Mouse (Mus musculus) MEL (cell line): ENCODE measurements around the gene St6gal1. TPM values are rescaled to one million over a fixed set of nuclear protein-coding genes. Genes with fewer than 3 reads are reported as not detected.

Experiments used
- DNase-seq: peaks from one replicate; pipeline ENCODE4 v3.0.0; 2011; ENCODE audit warnings: low read depth, low spot score
- H3K27ac ChIP-seq: 2 replicates; pipeline ENCODE4 v1.5.1; 2012; ENCODE audit warnings: low read depth, mild to moderate bottlenecking, control low read depth, low read length, moderate library complexity; ENCODE audit not compliant: control insufficient read depth
- H3K27me3 ChIP-seq, 2 experiments: fragments of 150-350 bp in 1 of 2; sonication (generic) in 1 of 2; 2 replicates each; pipeline ENCODE4 v1.6.1; 2012; ENCODE audit warnings: low read length in 2 of 2, mild to moderate bottlenecking in 2 of 2, improper control_type of control experiment in 1 of 2, moderate library complexity in 1 of 2; ENCODE audit not compliant: insufficient read depth in 2 of 2, control insufficient read depth in 1 of 2
- H3K36me3 ChIP-seq, 2 experiments: 2 replicates each; pipeline ENCODE4 v1.6.1; 2012 to 2014; ENCODE audit warnings: low read length in 2 of 2, improper control_type of control experiment in 1 of 2, inconsistent platforms in 1 of 2, mild to moderate bottlenecking in 1 of 2; ENCODE audit not compliant: insufficient read depth in 2 of 2, control insufficient read depth in 1 of 2
- H3K4me1 ChIP-seq, 2 experiments: fragments of 150-350 bp in 1 of 2; sonication (generic) in 1 of 2; 2 replicates each; pipeline ENCODE4 v1.6.1; 2012; ENCODE audit warnings: low read length in 2 of 2, improper control_type of control experiment in 1 of 2, mild to moderate bottlenecking in 1 of 2; ENCODE audit not compliant: insufficient read depth in 2 of 2, control insufficient read depth in 1 of 2
- H3K4me3 ChIP-seq, 2 experiments: fragments of 150-350 bp in 1 of 2; sonication (generic) in 1 of 2; 2 replicates each; pipeline ENCODE4 v1.5.1; 2012; ENCODE audit warnings: low read depth in 2 of 2, low read length in 2 of 2, mild to moderate bottlenecking in 2 of 2, moderate library complexity in 2 of 2, control low read depth in 1 of 2, improper control_type of control experiment in 1 of 2; ENCODE audit not compliant: control insufficient read depth in 1 of 2, insufficient read depth in 1 of 2
- H3K79me2 ChIP-seq: 2 replicates; pipeline ENCODE4 v1.6.1; 2012; ENCODE audit warnings: mild to moderate bottlenecking, low read length, moderate library complexity; ENCODE audit not compliant: control insufficient read depth, poor library complexity, insufficient read depth
- H3K9ac ChIP-seq: 2 replicates; pipeline ENCODE4 v1.6.1; 2012; ENCODE audit warnings: low read depth, mild to moderate bottlenecking, control low read depth, low read length, moderate library complexity; ENCODE audit not compliant: control insufficient read depth, poor library complexity, severe bottlenecking
- H3K9me3 ChIP-seq: fragments of 150-350 bp; sonication (generic); replicated peaks from 2 replicates; pipeline ENCODE4 v1.6.1; 2012; ENCODE audit warnings: mild to moderate bottlenecking, low read length, improper control_type of control experiment, moderate library complexity; ENCODE audit not compliant: insufficient read depth
- CHD2 ChIP-seq: IDR thresholded peaks from 2 replicates; pipeline ENCODE4 v1.6.1; 2011; ENCODE audit warnings: low read length, improper control_type of control experiment
- CTCF ChIP-seq, 3 experiments: IDR thresholded peaks in 2 of 3; conservative IDR thresholded peaks in 1 of 3; 2 replicates each; pipeline ENCODE4 v1.5.1; 2011 to 2012; ENCODE audit warnings: low read length in 3 of 3, low read depth in 2 of 3, mild to moderate bottlenecking in 2 of 3, improper control_type of control experiment in 1 of 3, inconsistent platforms in 1 of 3, mixed read lengths in 1 of 3, moderate library complexity in 1 of 3; ENCODE audit not compliant: control insufficient read depth in 1 of 3, insufficient read depth in 1 of 3, poor library complexity in 1 of 3, severe bottlenecking in 1 of 3
- E2F4 ChIP-seq: IDR thresholded peaks from 2 replicates; pipeline ENCODE4 v1.6.1; 2011; ENCODE audit warnings: low read depth, low read length, improper control_type of control experiment, borderline replicate concordance
- ELF1 ChIP-seq: IDR thresholded peaks from 2 replicates; pipeline ENCODE4 v1.6.1; 2014; ENCODE audit warnings: low read depth, mild to moderate bottlenecking, inconsistent platforms, low read length, improper control_type of control experiment, moderate library complexity
- ETS1 ChIP-seq: IDR thresholded peaks from 2 replicates; pipeline ENCODE4 v1.6.1; 2012; ENCODE audit warnings: low read depth, mild to moderate bottlenecking, inconsistent platforms, low read length, improper control_type of control experiment, moderate library complexity
- GATA1 ChIP-seq: IDR thresholded peaks from 2 replicates; pipeline ENCODE4 v1.6.1; 2011; ENCODE audit warnings: low read depth, low read length, improper control_type of control experiment
- KAT2A ChIP-seq: conservative IDR thresholded peaks from 2 replicates; pipeline ENCODE4 v1.6.1; 2012; ENCODE audit warnings: low read depth, low read length, improper control_type of control experiment, inconsistent platforms
- MAX ChIP-seq: IDR thresholded peaks from 2 replicates; pipeline ENCODE4 v1.6.1; 2011; ENCODE audit warnings: low read length, improper control_type of control experiment
- MEF2A ChIP-seq: IDR thresholded peaks from 2 replicates; pipeline ENCODE4 v1.6.1; 2014; ENCODE audit warnings: low read depth, mild to moderate bottlenecking, inconsistent platforms, low read length, improper control_type of control experiment; ENCODE audit not compliant: poor library complexity, insufficient replicate concordance, severe bottlenecking; ENCODE audit errors: extremely low read depth
- MXI1 ChIP-seq: IDR thresholded peaks from 2 replicates; pipeline ENCODE4 v1.6.1; 2011; ENCODE audit warnings: mild to moderate bottlenecking, low read depth, low read length, improper control_type of control experiment
- MYB ChIP-seq: IDR thresholded peaks from 2 replicates; pipeline ENCODE4 v1.6.1; 2011; ENCODE audit warnings: mild to moderate bottlenecking, low read depth, low read length, improper control_type of control experiment
- NELFE ChIP-seq: IDR thresholded peaks from 2 replicates; pipeline ENCODE4 v1.6.1; 2011; ENCODE audit warnings: low read depth, low read length, improper control_type of control experiment
- NRF1 ChIP-seq: IDR thresholded peaks from 2 replicates; pipeline ENCODE4 v1.6.1; 2014; ENCODE audit warnings: low read depth, mild to moderate bottlenecking, inconsistent platforms, low read length, improper control_type of control experiment, moderate library complexity; ENCODE audit not compliant: poor library complexity, insufficient read depth, severe bottlenecking
- POLR2A ChIP-seq, 2 experiments: IDR thresholded peaks; 2 replicates each; pipeline ENCODE4 v1.6.1; 2011 to 2012; ENCODE audit warnings: low read length in 2 of 2, mild to moderate bottlenecking in 2 of 2, control low read depth in 1 of 2, improper control_type of control experiment in 1 of 2, low read depth in 1 of 2, moderate library complexity in 1 of 2; ENCODE audit not compliant: control insufficient read depth in 1 of 2, insufficient read depth in 1 of 2, poor library complexity in 1 of 2
- POLR2AphosphoS2 ChIP-seq: IDR thresholded peaks from 2 replicates; pipeline ENCODE4 v1.6.1; 2011; ENCODE audit warnings: low read length, improper control_type of control experiment
- RAD21 ChIP-seq: IDR thresholded peaks from 2 replicates; pipeline ENCODE4 v1.6.1; 2011; ENCODE audit warnings: mild to moderate bottlenecking, low read depth, low read length, improper control_type of control experiment
- RCOR1 ChIP-seq: IDR thresholded peaks from 2 replicates; pipeline ENCODE4 v1.6.1; 2012; ENCODE audit warnings: low read depth, mild to moderate bottlenecking, inconsistent platforms, low read length, improper control_type of control experiment
- SIN3A ChIP-seq: IDR thresholded peaks from 2 replicates; pipeline ENCODE4 v1.6.1; 2012; ENCODE audit warnings: low read length, improper control_type of control experiment, inconsistent platforms
- TAL1 ChIP-seq: IDR thresholded peaks from 2 replicates; pipeline ENCODE4 v1.6.1; 2012; ENCODE audit warnings: mild to moderate bottlenecking, inconsistent platforms, low read length, moderate library complexity, mixed read lengths
- TBP ChIP-seq: IDR thresholded peaks from 2 replicates; pipeline ENCODE4 v1.8.0; 2011; ENCODE audit warnings: low read depth, low read length, improper control_type of control experiment
- TCF12 ChIP-seq: IDR thresholded peaks from 2 replicates; pipeline ENCODE4 v1.6.1; 2014; ENCODE audit warnings: low read depth, mild to moderate bottlenecking, inconsistent platforms, low read length, improper control_type of control experiment, moderate library complexity
- UBTF ChIP-seq: IDR thresholded peaks from 2 replicates; pipeline ENCODE4 v1.6.1; 2012; ENCODE audit warnings: low read depth, mild to moderate bottlenecking, inconsistent platforms, low read length, improper control_type of control experiment, moderate library complexity, borderline replicate concordance; ENCODE audit not compliant: insufficient read depth
- USF1 ChIP-seq: IDR thresholded peaks from 2 replicates; pipeline ENCODE4 v1.6.1; 2014; ENCODE audit warnings: low read depth, mild to moderate bottlenecking, inconsistent platforms, low read length, improper control_type of control experiment, moderate library complexity
- ZC3H11A ChIP-seq: IDR thresholded peaks from 2 replicates; pipeline ENCODE4 v1.6.1; 2012; ENCODE audit warnings: low read depth, mild to moderate bottlenecking, inconsistent platforms, low read length, improper control_type of control experiment
- ZNF384 ChIP-seq: IDR thresholded peaks from 2 replicates; pipeline ENCODE4 v1.6.1; 2012; ENCODE audit warnings: low read depth, mild to moderate bottlenecking, inconsistent platforms, low read length, improper control_type of control experiment
- polyA plus RNA-seq, 2 experiments: library from polyadenylated mRNA; stranded (reverse) in 1 of 2; unstranded in 1 of 2; fragments of >175 nt in 1 of 2; fragments of >200 nt in 1 of 2; gene quantifications; 2 replicates each; pipeline versions ENCODE4 v1.2.1 to v1.2.4; 2012; ENCODE audit warnings: low replicate concordance in 2 of 2, low read depth in 1 of 2; ENCODE audit not compliant: insufficient read length in 2 of 2, insufficient read depth in 1 of 2, missing spikeins in 1 of 2
- total RNA-seq: library from RNA; depleted of rRNA; stranded (reverse); fragments of 300-350 nt; gene quantifications from 2 replicates; pipeline ENCODE4 v1.2.3, GENCODE M21; 2012

The St6gal1 gene
- total and polyA plus RNA-seq, 3 experiments, result not detected

DNA sequence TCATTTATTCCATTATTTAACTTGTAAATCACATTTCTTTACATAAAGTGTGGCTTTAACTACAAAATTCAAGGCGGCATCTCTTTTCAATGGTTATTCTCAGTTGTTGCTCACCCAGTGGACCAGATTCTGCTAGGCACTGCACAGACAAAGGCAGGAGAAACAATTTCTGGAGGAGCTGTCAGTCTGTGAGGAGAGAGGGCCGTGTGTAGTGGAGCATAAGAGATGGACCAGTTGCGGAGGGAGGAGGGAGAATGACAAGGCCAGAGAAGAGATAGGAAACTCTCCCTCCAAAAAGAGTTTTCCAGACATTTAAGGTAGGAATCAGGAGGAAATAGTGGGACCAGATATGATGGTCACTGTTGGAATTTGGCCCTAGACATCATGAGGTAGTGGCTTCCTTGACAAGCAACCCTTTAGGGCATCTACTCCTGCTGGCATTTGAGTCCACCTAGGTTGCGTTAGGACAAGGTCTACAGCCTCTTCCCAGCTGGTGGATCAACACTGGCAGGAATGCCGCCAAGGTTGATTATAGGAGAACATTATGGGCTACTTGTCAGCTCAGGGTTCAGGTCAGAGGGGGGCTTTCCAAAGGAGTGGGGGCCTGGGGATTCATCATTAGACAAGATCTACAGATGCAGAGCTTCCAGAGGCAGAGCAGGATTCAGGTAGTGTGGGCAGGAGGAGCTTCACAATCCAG lies 19.3 kb downstream of the St6gal1 start:
- Histone ChIP-seq H3K27me3 (no peaks in the 10 kb centered on the region), H3K9me3 (no peaks in the 10 kb centered on the region), H3K79me2 (no peaks in the 10 kb centered on the region), H3K4me1 (no peaks in the 10 kb centered on the region), H3K27ac (no peak overlapping the region), H3K36me3 (no peaks in the 10 kb centered on the region), H3K9ac (no peak overlapping the region), H3K4me3 (no peak overlapping the region)
- TF ChIP-seq MYB, result no peak
- no peak for TF ChIP-seq CHD2
- TF ChIP-seq CTCF (IDR thresholded peaks at IDR 0.05 in 2 of 3, conservative IDR thresholded peaks at IDR 0.05 in 1 of 3; ENCODE audit: control insufficient read depth in 1 of 3, insufficient read depth in 1 of 3, low read depth in 2 of 3, low read length in 3 of 3, poor library complexity in 1 of 3, severe bottlenecking in 1 of 3), result no peak
- no peak for TF ChIP-seq UBTF
- no peak for DNase-seq

DNA sequence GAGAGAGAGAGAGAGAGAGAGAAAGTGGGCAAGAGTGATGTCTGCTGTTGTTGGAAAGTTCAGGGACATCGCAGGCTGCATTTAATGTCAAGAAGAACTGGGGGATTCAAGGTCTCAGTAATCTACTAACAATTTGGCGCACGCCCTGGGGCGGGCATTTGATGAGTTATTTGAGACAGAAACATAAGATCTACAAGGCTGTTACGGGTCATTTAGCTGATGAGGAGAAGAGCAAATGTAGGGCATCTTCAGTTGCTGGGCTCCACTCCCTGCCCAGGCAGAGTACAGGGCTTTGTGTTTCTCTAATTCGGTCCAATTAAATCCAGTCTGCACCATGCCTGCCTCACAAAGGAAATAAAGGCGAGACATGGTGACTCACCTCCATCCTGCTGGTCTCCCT lies 19.9 kb downstream of the St6gal1 start:
- H3K79me2 ChIP-seq, result no peaks in the 10 kb centered on the region
- no peak overlapping the region for H3K4me3 ChIP-seq
- H3K27me3 ChIP-seq, result no peaks in the 10 kb centered on the region
- no peak for DNase-seq
- no peak overlapping the region for H3K9ac ChIP-seq
- TF ChIP-seq ZC3H11A, result no peak
- TF ChIP-seq MAX, result no peak
- TF ChIP-seq POLR2A (IDR thresholded peaks at IDR 0.05; ENCODE audit: control insufficient read depth in 1 of 2, insufficient read depth in 1 of 2, low read depth in 1 of 2, low read length in 2 of 2, poor library complexity in 1 of 2), result no peak
- TF ChIP-seq MEF2A, result no peak
- no peak for TF ChIP-seq ZNF384
- no peak for TF ChIP-seq ELF1
- no peak for TF ChIP-seq RAD21
- TF ChIP-seq MXI1, result no peak
- TF ChIP-seq TCF12, result no peak
- TF ChIP-seq NRF1, result no peak
- TF ChIP-seq TBP, result no peak
- no peak for TF ChIP-seq CTCF (IDR thresholded peaks at IDR 0.05 in 2 of 3, conservative IDR thresholded peaks at IDR 0.05 in 1 of 3; ENCODE audit: control insufficient read depth in 1 of 3, insufficient read depth in 1 of 3, low read depth in 2 of 3, low read length in 3 of 3, poor library complexity in 1 of 3, severe bottlenecking in 1 of 3)
- TF ChIP-seq, all 39 proteins: peak for 0
- H3K9me3 ChIP-seq, result no peaks in the 10 kb centered on the region
- no peaks in the 10 kb centered on the region for H3K36me3 ChIP-seq
- H3K4me1 ChIP-seq, result no peaks in the 10 kb centered on the region
- no peak overlapping the region for H3K27ac ChIP-seq

- Histone ChIP-seq H3K9ac (no peak overlapping the region), H3K9me3 (no peaks in the 10 kb centered on the region), H3K27me3 (no peaks in the 10 kb centered on the region), H3K4me1 (no peaks in the 10 kb centered on the region), H3K4me3 (no peak overlapping the region), H3K27ac (no peak overlapping the region), H3K79me2 (no peaks in the 10 kb centered on the region), H3K36me3 (no peaks in the 10 kb centered on the region)
- TF ChIP-seq ZC3H11A, result no peak
- TF ChIP-seq POLR2AphosphoS2, result no peak
- TF ChIP-seq NELFE, result no peak
- TF ChIP-seq SIN3A, result no peak
- TF ChIP-seq NRF1, result no peak
- no peak for TF ChIP-seq TAL1
- no peak for TF ChIP-seq RAD21
- TF ChIP-seq USF1, result no peak
- no peak for TF ChIP-seq MXI1
- TF ChIP-seq RCOR1, result no peak
- TF ChIP-seq E2F4, result no peak
- no peak for TF ChIP-seq ELF1
- no peak for TF ChIP-seq ETS1
- TF ChIP-seq MAX, result no peak
- TF ChIP-seq GATA1, result no peak
- no peak for TF ChIP-seq UBTF
- TF ChIP-seq KAT2A, result no peak
- no peak for DNase-seq
Observed at GRCm38 (mm10) chr16:23249285-23249684, 24.7 kb downstream of the St6gal1 start.
